Mouse (Mus musculus) layer of hippocampus, adult 8-10 months (tissue): ENCODE data around the gene Atp5l. TPM values are rescaled to one million over a fixed set of nuclear protein-coding genes. Genes with fewer than 3 reads are reported as not detected.

Source experiments
- total RNA-seq, 4 experiments: library from RNA; stranded (reverse); gene quantifications; 2 replicates each; pipeline ENCODE4 v1.2.4; 2022

Gene Atp5l
- total RNA-seq, 4 experiments from 2014 or later, result 246 to 356 (median 299) TPM

Other genes starting within 250 kb of the Atp5l start
- not detected for gene Treh, start 247.5 kb downstream of the Atp5l start, total RNA-seq
- 100 to 1,000 TPM in 2 of 4 experiments, 10 to 100 TPM in 2; 84.1 to 114 (median 102) TPM for gene Phldb1, start 185.5 kb downstream of the Atp5l start, total RNA-seq
- gene Arcn1, start 152.9 kb downstream of the Atp5l start, total RNA-seq, result 100 to 1,000 TPM in 2 of 4 experiments, 10 to 100 TPM in 2; 94.1 to 110 (median 101) TPM
- 10 to 100 TPM; 67.4 to 77.6 (median 70.5) TPM for gene Ift46, start 152.8 kb downstream of the Atp5l start, total RNA-seq
- 10 to 100 TPM; 43.8 to 55.1 (median 49.5) TPM for gene Tmem25, start 121.4 kb downstream of the Atp5l start, total RNA-seq
- gene Ttc36, start 117.7 kb downstream of the Atp5l start, total RNA-seq, result 1 to 10 TPM in 2 of 4 experiments, under 1 TPM in 1, not detected in 1; 0.74 to 1.4 (median 1.1) TPM
- gene Kmt2a, start 39.4 kb downstream of the Atp5l start, total RNA-seq, result 100 to 1,000 TPM in 1 of 4 experiments, 10 to 100 TPM in 3; 63.4 to 103 (median 80.1) TPM
- gene Ube4a, start 44.9 kb upstream of the Atp5l start, total RNA-seq, result 10 to 100 TPM; 69.7 to 84.9 (median 72.3) TPM
- gene Cd3g, start 59.7 kb upstream of the Atp5l start, total RNA-seq, result under 1 TPM in 2 of 4 experiments, not detected in 2; 0.38 to 0.43 TPM
- gene Cd3d, start 61.0 kb upstream of the Atp5l start, total RNA-seq, result not detected
- gene Cd3e, start 88.9 kb upstream of the Atp5l start, total RNA-seq, result under 1 TPM in 2 of 4 experiments, not detected in 2; 0.27 to 0.33 TPM
- gene Mpzl2, start 119.1 kb upstream of the Atp5l start, total RNA-seq, result 1 to 10 TPM; 1.3 TPM
- 1 to 10 TPM; 3.4 to 5.4 (median 3.7) TPM for gene Mpzl3, start 134.4 kb upstream of the Atp5l start, total RNA-seq
- gene Jaml, start 158.4 kb upstream of the Atp5l start, total RNA-seq, result 1 to 10 TPM in 1 of 4 experiments, under 1 TPM in 3; 0.55 to 1.3 (median 0.72) TPM
- 100 to 1,000 TPM; 209 to 270 (median 239) TPM for gene Scn2b, start 197.0 kb upstream of the Atp5l start, total RNA-seq
- 10 to 100 TPM; 14.6 to 17.4 (median 15.7) TPM for gene Scn4b, start 217.7 kb upstream of the Atp5l start, total RNA-seq